Mouse (Mus musculus): ENCODE measurements around the gene Rab11fip2. TPM values are rescaled to one million over a fixed set of nuclear protein-coding genes. Genes with fewer than 3 reads are reported as not detected.

Rab11fip2 gene
- total and polyA plus RNA-seq, 3 experiments: 4.2 to 114 (median 4.9) TPM

DNA sequence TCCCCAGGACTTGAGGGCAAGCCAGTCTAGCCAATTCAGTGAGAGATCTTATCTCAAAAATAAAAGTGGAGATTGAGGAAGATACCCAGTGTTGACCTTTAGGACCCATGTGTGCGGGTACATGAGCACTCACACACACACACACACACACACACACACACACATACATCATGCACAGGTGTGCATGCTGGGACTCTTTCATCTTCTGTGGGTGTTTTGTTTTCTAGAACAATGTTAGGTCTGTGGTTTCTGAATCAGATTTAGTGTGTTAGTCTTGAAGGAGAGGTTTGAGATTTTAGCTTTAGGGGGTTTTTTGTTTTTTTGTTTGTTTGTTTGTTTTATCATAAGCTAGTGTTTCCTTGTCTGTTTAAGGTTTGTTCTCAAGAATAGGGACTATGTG, 17.3 kb downstream of the Rab11fip2 start:
- TF ChIP-seq GATA1 (IDR thresholded peaks at IDR 0.05; ENCODE audit: low read depth, low read length): 0 out of 2 replicates have a peak, but pooled peaks have one; percentile 3
- no peak for TF ChIP-seq MAZ (IDR thresholded peaks at IDR 0.05; ENCODE audit: low read depth, low read length)
- no peak overlapping the region for H3K4me3 ChIP-seq (ENCODE audit: control insufficient read depth in 1 of 2, insufficient read depth in 1 of 2, low read depth in 2 of 2, low read length in 2 of 2)
- H3K9me3 ChIP-seq (replicated peaks; ENCODE audit: insufficient read depth, low read length): no peaks in the 10 kb centered on the region
- no peak for DNase-seq (ENCODE audit: low read depth, low spot score)
- no peak overlapping the region for H3K9ac ChIP-seq (ENCODE audit: control insufficient read depth, low read depth, low read length, poor library complexity, severe bottlenecking)
- no peaks in the 10 kb centered on the region for H3K79me2 ChIP-seq (ENCODE audit: control insufficient read depth, insufficient read depth, low read length, poor library complexity)
- H3K27me3 ChIP-seq (ENCODE audit: control insufficient read depth in 1 of 2, insufficient read depth in 2 of 2, low read length in 2 of 2): no peaks in the 10 kb centered on the region
- H3K27ac ChIP-seq (ENCODE audit: control insufficient read depth, low read depth, low read length): no peak overlapping the region
- peaks cover 0 to 2% of the 10 kb centered on the region in 2 experiments; a peak in 1 of 4 replicates for H3K36me3 ChIP-seq (ENCODE audit: control insufficient read depth in 1 of 2, insufficient read depth in 2 of 2, low read length in 2 of 2)
- H3K4me1 ChIP-seq (ENCODE audit: control insufficient read depth in 1 of 2, insufficient read depth in 2 of 2, low read length in 2 of 2): peaks cover 0 to 2% of the 10 kb centered on the region in 2 experiments; a peak in 2 of 4 replicates

DNA sequence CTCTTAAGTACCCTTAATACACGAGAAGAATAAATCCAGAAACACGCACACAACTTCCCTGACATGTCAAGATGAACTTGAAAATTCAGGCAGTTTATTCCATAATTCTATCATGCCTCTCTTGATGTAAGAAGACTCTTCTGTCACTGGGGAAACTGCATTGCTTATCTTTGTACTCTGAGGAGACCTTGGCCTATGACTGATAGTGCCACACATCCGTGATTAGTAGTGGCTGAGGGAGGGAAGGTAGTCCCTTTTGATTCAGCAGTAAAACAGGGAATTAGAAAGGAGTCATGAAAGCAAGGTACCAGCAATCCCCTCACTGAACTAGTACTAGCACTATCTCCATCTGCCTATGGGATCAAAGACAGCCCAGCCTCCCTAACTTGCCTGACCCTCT, 22.6 kb downstream of the Rab11fip2 start:
- no peak for TF ChIP-seq ZMIZ1 (IDR thresholded peaks at IDR 0.05; ENCODE audit: low read depth, low read length)
- peak; percentile 60; the same call in 1 of the 2 replicates for TF ChIP-seq GATA1 (IDR thresholded peaks at IDR 0.05; ENCODE audit: low read depth, low read length)
- TF ChIP-seq MYB (IDR thresholded peaks at IDR 0.05; ENCODE audit: low read depth, low read length): no peak
- TF ChIP-seq RCOR1 (IDR thresholded peaks at IDR 0.05; ENCODE audit: low read depth, low read length): peak; percentile 46; the same call in 1 of the 2 replicates
- no peak for TF ChIP-seq MAX (IDR thresholded peaks at IDR 0.05; ENCODE audit: low read length)
- no peak for TF ChIP-seq POLR2AphosphoS5 (IDR thresholded peaks at IDR 0.05; ENCODE audit: borderline replicate concordance, low read depth, low read length)
- peak; percentile 49 to 59 for TF ChIP-seq EP300 (IDR thresholded peaks at IDR 0.05; ENCODE audit: low read depth in 1 of 2, low read length in 2 of 2)
- no peak for TF ChIP-seq UBTF (IDR thresholded peaks at IDR 0.05; ENCODE audit: borderline replicate concordance, insufficient read depth, low read depth, low read length)
- 0 out of 2 replicates have a peak, but pooled peaks have one; percentile 48 for TF ChIP-seq TCF12 (IDR thresholded peaks at IDR 0.05; ENCODE audit: low read depth, low read length)
- no peak for TF ChIP-seq BHLHE40 (IDR thresholded peaks at IDR 0.05; ENCODE audit: borderline replicate concordance, low read depth, low read length)
- no peak for TF ChIP-seq JUND (IDR thresholded peaks at IDR 0.05; ENCODE audit: low read depth, low read length)
- Histone ChIP-seq H3K9me3 (replicated peaks; ENCODE audit: insufficient read depth, low read length) (no peaks in the 10 kb centered on the region), H3K4me1 (ENCODE audit: control insufficient read depth in 1 of 2, insufficient read depth in 2 of 2, low read length in 2 of 2) (peaks cover 2 to 6% of the 10 kb centered on the region in 2 experiments), H3K36me3 (ENCODE audit: control insufficient read depth in 1 of 2, insufficient read depth in 2 of 2, low read length in 2 of 2) (peaks cover 0 to 11% of the 10 kb centered on the region in 2 experiments; a peak in 2 of 4 replicates), H3K27ac (ENCODE audit: control insufficient read depth, low read depth, low read length) (no peak overlapping the region), H3K9ac (ENCODE audit: control insufficient read depth, low read depth, low read length, poor library complexity, severe bottlenecking) (no peak overlapping the region), H3K27me3 (ENCODE audit: control insufficient read depth in 1 of 2, insufficient read depth in 2 of 2, low read length in 2 of 2) (no peaks in the 10 kb centered on the region), H3K79me2 (ENCODE audit: control insufficient read depth, insufficient read depth, low read length, poor library complexity) (no peaks in the 10 kb centered on the region), H3K4me3 (ENCODE audit: control insufficient read depth in 1 of 2, insufficient read depth in 1 of 2, low read depth in 2 of 2, low read length in 2 of 2) (no peak overlapping the region)
- DNase-seq (ENCODE audit: low read depth, low spot score): peak; percentile 36

GRCm38 (mm10) chr19:59917901-59918613, 25.4 kb downstream of the Rab11fip2 start:
- no peak for TF ChIP-seq GATA1 (IDR thresholded peaks at IDR 0.05; ENCODE audit: low read depth, low read length)
- no peak for TF ChIP-seq GABPA (IDR thresholded peaks at IDR 0.05; ENCODE audit: low read depth, low read length)
- TF ChIP-seq HCFC1 (IDR thresholded peaks at IDR 0.05; ENCODE audit: low read depth, low read length): no peak
- no peak for TF ChIP-seq POLR2A (IDR thresholded peaks at IDR 0.05; ENCODE audit: control insufficient read depth in 1 of 2, insufficient read depth in 1 of 2, low read depth in 1 of 2, low read length in 2 of 2, poor library complexity in 1 of 2)
- H3K4me3 ChIP-seq (ENCODE audit: control insufficient read depth in 1 of 2, insufficient read depth in 1 of 2, low read depth in 2 of 2, low read length in 2 of 2): no peak overlapping the region
- no peaks in the 10 kb centered on the region for H3K9me3 ChIP-seq (replicated peaks; ENCODE audit: insufficient read depth, low read length)
- H3K9ac ChIP-seq (ENCODE audit: control insufficient read depth, low read depth, low read length, poor library complexity, severe bottlenecking): no peak overlapping the region
- H3K27me3 ChIP-seq (ENCODE audit: control insufficient read depth in 1 of 2, insufficient read depth in 2 of 2, low read length in 2 of 2): no peaks in the 10 kb centered on the region
- no peak for DNase-seq (ENCODE audit: low read depth, low spot score)
- peaks cover 2 to 6% of the 10 kb centered on the region in 2 experiments for H3K4me1 ChIP-seq (ENCODE audit: control insufficient read depth in 1 of 2, insufficient read depth in 2 of 2, low read length in 2 of 2)
- H3K36me3 ChIP-seq (ENCODE audit: control insufficient read depth in 1 of 2, insufficient read depth in 2 of 2, low read length in 2 of 2): peaks cover 0 to 11% of the 10 kb centered on the region in 2 experiments; a peak in 2 of 4 replicates
- no peak overlapping the region for H3K27ac ChIP-seq (ENCODE audit: control insufficient read depth, low read depth, low read length)
- H3K79me2 ChIP-seq (ENCODE audit: control insufficient read depth, insufficient read depth, low read length, poor library complexity): no peaks in the 10 kb centered on the region

All from MEL (cell line).